Mouse (Mus musculus): ENCODE data around the gene Drd4.

DNA sequence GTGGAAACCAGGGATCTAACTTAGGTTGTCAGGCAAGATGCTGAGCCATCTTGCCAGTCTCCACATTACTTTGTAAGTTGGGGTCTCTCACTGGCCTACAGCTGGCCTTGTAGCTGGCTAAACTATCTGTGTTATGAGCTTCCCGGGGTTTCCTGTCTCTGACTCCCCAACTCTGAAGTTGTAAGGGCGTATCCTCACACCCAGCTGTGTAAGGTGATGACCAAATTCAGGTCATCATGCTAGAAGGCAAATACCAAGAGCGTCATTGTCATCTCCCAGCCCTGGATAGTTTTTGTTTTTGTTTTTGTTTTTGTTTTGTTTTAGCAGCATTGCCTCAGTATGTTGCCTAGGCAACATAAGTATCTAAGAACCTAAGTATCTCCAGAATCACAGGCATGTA is 21.2 kb upstream of the Drd4 start:
- no peak for TF ChIP-seq CTCF (IDR thresholded peaks at IDR 0.05; ENCODE audit: extremely low read depth, insufficient read depth, insufficient read length, insufficient replicate concordance)
- TF ChIP-seq POLR2A (IDR thresholded peaks at IDR 0.05; ENCODE audit: low read depth, low read length), result no peak
